Mouse (Mus musculus): ENCODE data around the gene Ganab. TPM values are rescaled to one million over a fixed set of nuclear protein-coding genes. Genes with fewer than 3 reads are reported as not detected.
A peak's percentile ranks its signal among the peaks of the same experiment; 100 is the strongest.

Gene Ganab
- total and polyA plus RNA-seq, 2 experiments from 2014 or later: 55.5 to 110 TPM

- 0 out of 2 replicates have a peak, but pooled peaks cover 11% of the 10 kb centered on the region for H3K4me1 ChIP-seq (ENCODE audit: insufficient read depth, low read length)
- H3K27me3 ChIP-seq (ENCODE audit: insufficient read depth, low read length): no peaks in the 10 kb centered on the region
- H3K9ac ChIP-seq (replicated peaks; ENCODE audit: low read length): peak overlapping the region; percentile 94; the same call in 1 of the 2 replicates
- DNase-seq (ENCODE audit: low spot score) (no peak), ATAC-seq (peak; percentile 2)
- WGBS: 37% methylated on average over 10 of the region's 10 CpGs
- TF ChIP-seq CTCF (IDR thresholded peaks at IDR 0.05; ENCODE audit: low read depth): no peak
- H3K9me3 ChIP-seq (ENCODE audit: low read length): no peaks in the 10 kb centered on the region
- H3K4me3 ChIP-seq (ENCODE audit: low read length): peak overlapping the region; percentile 62
- H3K4me2 ChIP-seq (ENCODE audit: low read depth, low read length): peak overlapping the region; percentile 60
- peaks cover 11% of the 10 kb centered on the region; the same call in 1 of the 2 replicates for H3K36me3 ChIP-seq (ENCODE audit: insufficient read depth, low read length)
- peak overlapping the region; percentile 70; the same call in 1 of the 2 replicates for H3K27ac ChIP-seq
Observed at GRCm38 (mm10) chr19:8941136-8941514, 43.3 kb downstream of the Ganab start.

- Histone ChIP-seq H3K4me2 (ENCODE audit: low read depth, low read length) (peak within 1 kb of the TSS; percentile 60), H3K27ac (peak within 1 kb of the TSS; percentile 97), H3K36me3 (ENCODE audit: insufficient read depth, low read length) (peaks cover 16% of the 10 kb centered on the region; the same call in 1 of the 2 replicates), H3K4me3 (ENCODE audit: low read length) (peak within 1 kb of the TSS; percentile 62), H3K27me3 (ENCODE audit: insufficient read depth, low read length) (no peaks in the 10 kb centered on the region), H3K4me1 (ENCODE audit: insufficient read depth, low read length) (0 out of 2 replicates have a peak, but pooled peaks cover 11% of the 10 kb centered on the region), H3K9ac (replicated peaks; ENCODE audit: low read length) (peak within 1 kb of the TSS; percentile 94), H3K9me3 (ENCODE audit: low read length) (no peaks in the 10 kb centered on the region)
- DNase-seq (ENCODE audit: low spot score) (peak; percentile 99), ATAC-seq (peak; percentile 96)
- WGBS: under 1% methylated on average over 64 of the region's 64 CpGs
- no peak; the same call in 1 of the 2 replicates for TF ChIP-seq CTCF (IDR thresholded peaks at IDR 0.05; ENCODE audit: low read depth)
Observed at GRCm38 (mm10) chr19:8941515-8942217, 43.8 kb downstream of the Ganab start, which contains the start of gene Mta2. Mta2 (plus strand) TSS chr19:8941875.

DNA sequence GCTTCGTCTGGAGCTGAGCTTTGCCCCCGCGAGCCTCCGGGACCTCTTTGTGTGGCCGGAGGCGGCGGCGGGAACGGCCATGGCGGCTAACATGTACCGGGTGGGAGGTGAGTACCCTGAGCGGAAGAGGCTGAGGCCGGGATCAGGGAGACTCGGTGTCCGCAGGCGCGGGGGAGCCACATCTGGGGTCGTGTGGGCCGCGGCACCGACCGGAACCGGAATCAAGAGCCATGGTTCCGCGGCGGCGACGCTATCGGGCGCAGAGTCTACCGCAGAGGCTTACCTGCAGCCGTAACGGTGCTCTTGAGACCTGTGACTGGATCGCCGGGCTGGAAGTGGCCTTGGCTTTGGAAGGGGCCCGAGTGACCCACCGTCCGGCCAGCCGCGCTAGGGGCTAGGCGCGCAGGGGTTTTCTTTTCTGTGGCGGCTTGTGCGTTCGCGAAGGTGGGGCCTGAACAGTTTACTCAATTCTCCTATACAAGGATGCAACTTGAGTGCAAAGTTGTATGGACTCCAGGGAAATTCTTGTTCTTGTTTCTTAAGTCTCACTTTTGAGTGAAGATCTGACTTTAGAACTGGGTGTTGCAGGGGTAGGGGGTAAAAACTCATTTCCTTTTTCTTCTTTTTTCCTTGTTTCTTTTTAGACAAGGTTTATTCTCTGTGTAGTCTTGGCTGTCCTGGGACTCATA lies 44.5 kb downstream of the Ganab start:
- peak overlapping the region; percentile 60 for H3K4me2 ChIP-seq (ENCODE audit: low read depth, low read length)
- no peak for TF ChIP-seq CTCF (IDR thresholded peaks at IDR 0.05; ENCODE audit: low read depth)
- H3K36me3 ChIP-seq (ENCODE audit: insufficient read depth, low read length): peaks cover 23% of the 10 kb centered on the region
- 0 out of 2 replicates have a peak, but pooled peaks cover 11% of the 10 kb centered on the region for H3K4me1 ChIP-seq (ENCODE audit: insufficient read depth, low read length)
- peak overlapping the region; percentile 97 for H3K27ac ChIP-seq
- no peaks in the 10 kb centered on the region for H3K27me3 ChIP-seq (ENCODE audit: insufficient read depth, low read length)
- WGBS: 0% methylated on average over 46 of the region's 46 CpGs
- ATAC-seq (peak; percentile 58), DNase-seq (ENCODE audit: low spot score) (peak; percentile 61)
- H3K9ac ChIP-seq (replicated peaks; ENCODE audit: low read length): peak overlapping the region; percentile 94
- peak overlapping the region; percentile 62 for H3K4me3 ChIP-seq (ENCODE audit: low read length)
- no peaks in the 10 kb centered on the region for H3K9me3 ChIP-seq (ENCODE audit: low read length)

DNA sequence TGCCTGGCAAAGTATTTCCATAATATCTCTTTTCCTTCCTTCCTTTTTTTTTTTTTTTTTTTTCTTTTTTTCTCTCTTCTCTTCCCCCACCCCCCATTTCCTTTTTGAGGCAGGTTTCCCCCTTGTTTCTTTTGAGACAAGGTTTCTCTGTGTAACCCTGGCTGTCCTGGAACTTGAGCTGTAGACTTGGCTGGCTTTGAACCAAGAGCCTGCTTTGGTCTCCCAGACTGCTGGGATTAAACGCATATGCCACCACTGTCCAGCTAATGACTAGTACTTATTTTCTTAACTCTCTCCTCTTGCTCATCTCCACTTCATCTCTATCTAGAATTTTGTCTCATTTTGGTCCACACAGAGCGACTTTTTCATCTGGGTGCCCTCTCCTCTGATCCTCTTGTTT lies 45.2 kb downstream of the Ganab start:
- ATAC-seq: no peak

DNA sequence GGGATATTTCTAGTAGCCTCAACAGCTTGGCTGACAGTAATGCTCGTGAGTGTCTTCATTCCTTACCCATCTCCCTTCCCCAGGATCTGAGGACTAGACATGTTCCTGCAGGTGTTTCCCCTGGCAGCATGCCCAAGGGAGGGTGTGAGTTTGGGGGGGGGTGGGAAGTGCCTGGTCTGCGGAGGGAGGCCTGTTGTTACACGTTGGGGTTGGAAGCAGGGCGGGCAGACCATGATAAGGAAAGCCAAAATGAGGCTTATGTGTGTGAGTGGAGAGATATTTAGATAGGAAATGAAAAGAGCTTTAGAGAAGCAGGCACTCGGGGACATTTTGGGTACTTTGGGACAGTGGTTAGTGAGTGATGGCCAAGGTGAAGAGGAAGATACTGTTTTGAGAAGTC lies 46.2 kb downstream of the Ganab start:
- Histone ChIP-seq H3K4me1 (ENCODE audit: insufficient read depth, low read length) (0 out of 2 replicates have a peak, but pooled peaks cover 11% of the 10 kb centered on the region), H3K27me3 (ENCODE audit: insufficient read depth, low read length) (no peaks in the 10 kb centered on the region), H3K4me2 (ENCODE audit: low read depth, low read length) (no peak overlapping the region), H3K9me3 (ENCODE audit: low read length) (no peaks in the 10 kb centered on the region), H3K27ac (no peak overlapping the region), H3K36me3 (ENCODE audit: insufficient read depth, low read length) (peaks cover 39% of the 10 kb centered on the region), H3K9ac (replicated peaks; ENCODE audit: low read length) (no peak overlapping the region), H3K4me3 (ENCODE audit: low read length) (no peak overlapping the region)
- TF ChIP-seq CTCF (IDR thresholded peaks at IDR 0.05; ENCODE audit: low read depth): no peak
- ATAC-seq: no peak
- DNase-seq (ENCODE audit: low spot score): no peak
- 55% methylated on average over 5 of the region's 5 CpGs for WGBS

More for the DNA sequence above, 45.2 kb downstream of the Ganab start:
- H3K9me3 ChIP-seq (ENCODE audit: low read length): no peaks in the 10 kb centered on the region
- peak overlapping the region; percentile 62 for H3K4me3 ChIP-seq (ENCODE audit: low read length)
- no peaks in the 10 kb centered on the region for H3K27me3 ChIP-seq (ENCODE audit: insufficient read depth, low read length)
- 57% methylated on average over 2 of the region's 2 CpGs for WGBS
- TF ChIP-seq CTCF (IDR thresholded peaks at IDR 0.05; ENCODE audit: low read depth): no peak
- H3K36me3 ChIP-seq (ENCODE audit: insufficient read depth, low read length): peaks cover 29% of the 10 kb centered on the region
- H3K9ac ChIP-seq (replicated peaks; ENCODE audit: low read length): peak overlapping the region; percentile 94
- 0 out of 2 replicates have a peak, but pooled peaks cover 11% of the 10 kb centered on the region for H3K4me1 ChIP-seq (ENCODE audit: insufficient read depth, low read length)
- DNase-seq (ENCODE audit: low spot score): no peak
- peak overlapping the region; percentile 60 for H3K4me2 ChIP-seq (ENCODE audit: low read depth, low read length)
- no peak overlapping the region for H3K27ac ChIP-seq

DNA sequence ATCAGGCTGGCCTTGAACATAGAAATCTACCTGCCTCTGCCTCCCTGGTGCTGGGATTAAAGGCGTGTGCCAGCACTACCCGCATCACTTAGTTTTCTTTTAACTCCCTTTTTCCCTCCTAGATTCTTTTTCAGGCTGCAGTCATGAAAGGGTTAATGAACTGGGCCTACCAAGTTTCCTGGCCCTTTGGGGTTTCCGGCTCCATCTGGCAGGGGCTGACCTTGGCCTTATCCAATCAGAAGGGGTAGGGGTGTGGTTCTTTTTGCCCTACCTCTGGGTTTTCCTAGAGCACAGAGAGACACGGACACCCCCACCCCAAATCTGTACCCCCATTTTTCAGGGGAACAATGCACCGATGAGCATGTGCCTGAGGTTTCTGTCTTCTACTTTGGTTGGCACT lies 46.9 kb downstream of the Ganab start:
- peak overlapping the region; percentile 27; the same call in 1 of the 2 replicates for H3K4me2 ChIP-seq (ENCODE audit: low read depth, low read length)
- no peak for TF ChIP-seq CTCF (IDR thresholded peaks at IDR 0.05; ENCODE audit: low read depth)
- 0 out of 2 replicates have a peak, but pooled peaks cover 11% of the 10 kb centered on the region for H3K4me1 ChIP-seq (ENCODE audit: insufficient read depth, low read length)
- DNase-seq (ENCODE audit: low spot score) (peak; percentile 84), ATAC-seq (no peak)
- peaks cover 43% of the 10 kb centered on the region for H3K36me3 ChIP-seq (ENCODE audit: insufficient read depth, low read length)
- no peak overlapping the region for H3K9ac ChIP-seq (replicated peaks; ENCODE audit: low read length)
- WGBS: 30% methylated on average over 5 of the region's 5 CpGs
- no peaks in the 10 kb centered on the region for H3K9me3 ChIP-seq (ENCODE audit: low read length)
- no peaks in the 10 kb centered on the region for H3K27me3 ChIP-seq (ENCODE audit: insufficient read depth, low read length)
- H3K4me3 ChIP-seq (ENCODE audit: low read length): no peak overlapping the region
- H3K27ac ChIP-seq: no peak overlapping the region

All from hindbrain, postnatal 0 days (tissue).